Mouse (Mus musculus) CH12.LX (cell line): ENCODE data around the gene Olfr549. TPM values are rescaled to one million over a fixed set of nuclear protein-coding genes. Genes with fewer than 3 reads are reported as not detected.
A peak's percentile ranks its signal among the peaks of the same experiment; 100 is the strongest.

Experiments used
- DNase-seq: peaks from one replicate; pipeline ENCODE4 v3.0.0-alpha.2; 2013; ENCODE audit errors: extremely low read depth
- H3K27ac ChIP-seq: 2 replicates; pipeline ENCODE4 v1.5.1; 2012; ENCODE audit warnings: low read depth, mild to moderate bottlenecking, control low read depth, moderate library complexity; ENCODE audit not compliant: insufficient read depth
- H3K27me3 ChIP-seq: replicated peaks from 2 replicates; pipeline ENCODE3; 2012; ENCODE audit warnings: inconsistent platforms
- H3K36me3 ChIP-seq, 2 experiments: replicated peaks in 1 of 2; 2 replicates each; pipeline versions ENCODE3 to v1.6.1; 2012; ENCODE audit warnings: inconsistent platforms in 1 of 2, low read length in 1 of 2, mild to moderate bottlenecking in 1 of 2, mixed read lengths in 1 of 2, moderate library complexity in 1 of 2; ENCODE audit not compliant: control insufficient read depth in 1 of 2, insufficient read depth in 1 of 2
- H3K4me1 ChIP-seq, 2 experiments: 2 replicates each; pipeline ENCODE4 v1.6.1; 2012; ENCODE audit warnings: inconsistent platforms in 1 of 2, moderate library complexity in 1 of 2; ENCODE audit not compliant: insufficient read depth in 2 of 2, control insufficient read depth in 1 of 2
- H3K4me2 ChIP-seq: 2 replicates; pipeline ENCODE4 v1.6.1; 2012; ENCODE audit warnings: low read depth, mild to moderate bottlenecking, control low read depth; ENCODE audit not compliant: poor library complexity, insufficient read depth, severe bottlenecking
- H3K4me3 ChIP-seq, 3 experiments: fragments of 150-350 bp in 1 of 3; sonication (generic) in 1 of 3; replicated peaks in 1 of 3; 2 replicates each; pipeline versions ENCODE3 to v1.5.1; 2011 to 2012; ENCODE audit warnings: low read depth in 2 of 3, low read length in 2 of 3, mild to moderate bottlenecking in 2 of 3, moderate library complexity in 2 of 3, control low read depth in 1 of 3, improper control_type of control experiment in 1 of 3, inconsistent platforms in 1 of 3, mixed read lengths in 1 of 3; ENCODE audit not compliant: poor library complexity in 1 of 3
- H3K79me2 ChIP-seq: replicated peaks from 2 replicates; pipeline ENCODE4 v1.6.1; 2012; ENCODE audit warnings: mild to moderate bottlenecking, moderate library complexity; ENCODE audit not compliant: control insufficient read depth, poor library complexity, insufficient read depth, severe bottlenecking; ENCODE audit errors: extremely low read depth
- H3K9ac ChIP-seq: 2 replicates; pipeline ENCODE4 v1.6.1; 2012; ENCODE audit warnings: low read depth, mild to moderate bottlenecking, control low read depth, moderate library complexity; ENCODE audit not compliant: insufficient read depth
- H3K9me3 ChIP-seq: replicated peaks from 2 replicates; pipeline ENCODE3; 2012; ENCODE audit warnings: low read length, inconsistent platforms, mixed read lengths
- CTCF ChIP-seq, 2 experiments: IDR thresholded peaks in 1 of 2; conservative IDR thresholded peaks in 1 of 2; 2 replicates each; pipeline ENCODE4 v1.5.1; 2011 to 2012; ENCODE audit warnings: low read depth in 2 of 2, low read length in 2 of 2, improper control_type of control experiment in 1 of 2, inconsistent platforms in 1 of 2, mild to moderate bottlenecking in 1 of 2, moderate library complexity in 1 of 2
- ETS1 ChIP-seq: conservative IDR thresholded peaks from 2 replicates; pipeline ENCODE4 v1.6.1; 2012; ENCODE audit warnings: low read depth, mild to moderate bottlenecking, inconsistent platforms, low read length, improper control_type of control experiment, moderate library complexity
- MAX ChIP-seq: IDR thresholded peaks from 2 replicates; pipeline ENCODE4 v1.6.1; 2011; ENCODE audit warnings: low read length, improper control_type of control experiment
- MEF2A ChIP-seq: IDR thresholded peaks from 2 replicates; pipeline ENCODE4 v1.6.1; 2014; ENCODE audit warnings: low read depth, mild to moderate bottlenecking, inconsistent platforms, low read length, improper control_type of control experiment, borderline replicate concordance
- NELFE ChIP-seq: IDR thresholded peaks from 2 replicates; pipeline ENCODE4 v1.6.1; 2011; ENCODE audit warnings: low read depth, low read length, improper control_type of control experiment
- NRF1 ChIP-seq: IDR thresholded peaks from 2 replicates; pipeline ENCODE4 v1.6.1; 2014; ENCODE audit warnings: low read depth, mild to moderate bottlenecking, inconsistent platforms, low read length, improper control_type of control experiment, moderate library complexity
- PAX5 ChIP-seq: IDR thresholded peaks from 2 replicates; pipeline ENCODE4 v1.6.1; 2012; ENCODE audit warnings: low read length, inconsistent platforms, mixed read lengths
- RAD21 ChIP-seq: IDR thresholded peaks from 2 replicates; pipeline ENCODE4 v1.6.1; 2011; ENCODE audit warnings: low read depth, mild to moderate bottlenecking, low read length, improper control_type of control experiment, moderate library complexity
- RCOR1 ChIP-seq: conservative IDR thresholded peaks from 2 replicates; pipeline ENCODE4 v1.6.1; 2012; ENCODE audit warnings: low read depth, mild to moderate bottlenecking, inconsistent platforms, low read length, improper control_type of control experiment
- SMC3 ChIP-seq: IDR thresholded peaks from 2 replicates; pipeline ENCODE4 v1.6.1; 2011; ENCODE audit warnings: low read depth, low read length, improper control_type of control experiment
- UBTF ChIP-seq: IDR thresholded peaks from 2 replicates; pipeline ENCODE4 v1.6.1; 2012; ENCODE audit warnings: low read depth, mild to moderate bottlenecking, inconsistent platforms, low read length, improper control_type of control experiment, moderate library complexity
- USF1 ChIP-seq: IDR thresholded peaks from 2 replicates; pipeline ENCODE4 v1.6.1; 2014; ENCODE audit warnings: low read depth, mild to moderate bottlenecking, inconsistent platforms, low read length, improper control_type of control experiment
- ZMIZ1 ChIP-seq: IDR thresholded peaks from 2 replicates; pipeline ENCODE4 v1.6.1; 2012; ENCODE audit warnings: low read depth, mild to moderate bottlenecking, inconsistent platforms, low read length, improper control_type of control experiment
- dilution Hi-C: fragments of 300-500 bp; cut with MboI; formaldehyde crosslinking; loops from 2 replicates; pipeline ENCODE4 v1.14.3; 2020; ENCODE audit warnings: low sequenced_read_pairs; ENCODE audit not compliant: extremely low pct_unique_long_range_greater_than_20kb, extremely low pct_ligation_motif_present
- in situ Hi-C: fragments of 300-500 bp; cut with MboI; formaldehyde crosslinking; loops from 3 replicates; pipeline ENCODE4 v1.14.3; 2019; ENCODE audit warnings: low sequenced_read_pairs, low pct_ligation_motif_present, low pct_unique_long_range_greater_than_20kb, mixed read lengths
- polyA plus RNA-seq: library from polyadenylated mRNA; unstranded; fragments of >175 nt; gene quantifications from 2 replicates; pipeline ENCODE4 v1.2.1, GENCODE M21; 2012; ENCODE audit warnings: low read depth; ENCODE audit not compliant: insufficient read length
- total RNA-seq, 2 experiments: library from RNA; depleted of rRNA; stranded (reverse); fragments of 300-350 nt in 1 of 2; fragments of >200 nt in 1 of 2; gene quantifications; 2 replicates each; pipeline ENCODE4 v1.2.3; 2012 to 2014

Olfr549 gene
- total RNA-seq (2012; rRNA removed) (not detected in 2 replicates), total RNA-seq (2014; rRNA removed) (not detected in 2 replicates), polyA plus RNA-seq (not detected in 2 replicates)

DNA sequence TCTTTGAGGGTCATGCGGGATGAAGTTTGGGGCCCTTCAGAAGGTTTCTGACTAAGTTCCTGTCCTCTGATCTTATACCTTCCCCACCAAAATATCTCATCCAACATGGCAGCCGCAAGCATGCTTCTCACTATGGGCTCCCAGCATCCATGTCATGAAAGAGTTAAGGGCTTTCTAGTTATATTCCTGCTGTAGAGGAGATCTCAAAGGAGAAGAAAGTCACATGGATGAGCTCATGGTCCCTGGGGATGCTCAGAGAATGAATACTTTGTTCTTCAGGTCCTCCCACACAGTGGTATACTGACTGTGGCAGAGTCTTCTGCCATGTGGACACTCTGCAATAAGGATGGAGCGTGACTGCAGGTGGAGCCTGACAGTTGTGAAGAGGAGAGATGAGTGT is at the start of gene Olfr549:
Gene Olfr549, plus strand, starts transcription at position 301 of the 400 bp plus-strand sequence.
- Histone ChIP-seq H3K79me2 (no peaks in the 10 kb centered on the region), H3K9ac (no peak within 1 kb of the TSS), H3K4me2 (no peak within 1 kb of the TSS), H3K27me3 (no peaks in the 10 kb centered on the region), H3K36me3 (no peaks in the 10 kb centered on the region), H3K27ac (no peak within 1 kb of the TSS), H3K4me3 (no peak within 1 kb of the TSS), H3K9me3 (no peaks in the 10 kb centered on the region), H3K4me1 (peaks cover 6 to 10% of the 10 kb centered on the region in 2 experiments)
- no peak for DNase-seq
- dilution Hi-C loops: no loop called here
- no peak for TF ChIP-seq ZMIZ1
- no peak for TF ChIP-seq UBTF
- no peak for TF ChIP-seq NELFE
- no peak for TF ChIP-seq RCOR1
- in situ Hi-C loops: no loop called here

DNA sequence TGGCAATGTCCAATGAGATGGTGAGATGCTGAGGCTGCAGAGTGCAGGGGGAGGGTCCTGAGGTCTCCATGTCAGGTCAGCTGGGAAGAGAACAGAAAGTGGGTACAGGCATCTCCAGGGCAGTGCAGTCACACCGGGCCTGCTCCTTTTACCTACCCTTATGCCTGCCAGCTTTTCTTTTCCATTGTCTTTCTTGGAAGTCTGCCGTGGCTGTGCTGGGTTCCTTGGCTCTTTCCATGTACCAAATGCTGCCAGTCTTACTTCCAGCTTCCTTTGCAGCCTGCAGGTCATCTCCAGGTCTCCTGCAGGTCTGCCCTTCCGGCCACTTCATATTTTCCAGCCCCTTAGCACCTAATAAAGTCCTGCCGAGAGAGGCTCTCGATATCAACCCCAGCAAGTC is 47.7 kb upstream of the Olfr549 start:
- no peak for TF ChIP-seq MAX
- TF ChIP-seq ETS1: no peak
- TF ChIP-seq CTCF (conservative IDR thresholded peaks at IDR 0.05 in 1 of 2, IDR thresholded peaks at IDR 0.05 in 1 of 2; ENCODE audit: low read depth in 2 of 2, low read length in 2 of 2): no peak
- TF ChIP-seq NRF1: no peak
- TF ChIP-seq MEF2A: no peak
- no peak for TF ChIP-seq PAX5
- H3K4me3 ChIP-seq: no peak overlapping the region
- H3K9ac ChIP-seq: no peak overlapping the region
- no peak overlapping the region for H3K27ac ChIP-seq
- no peaks in the 10 kb centered on the region for H3K36me3 ChIP-seq
- no peaks in the 10 kb centered on the region for H3K27me3 ChIP-seq
- H3K4me2 ChIP-seq: no peak overlapping the region
- no peak for DNase-seq
- in situ Hi-C loops (loop anchor here (10.0 to 25.0 kb wide), 2 partner anchors 260 to 413 kb away; partner anchors contain the start of genes Olfr560, Olfr561, Olfr571 and Olfr78), dilution Hi-C loops (no loop called here)
- H3K4me1 ChIP-seq: 0 out of 4 replicates have a peak, but pooled peaks cover 0 to 3% of the 10 kb centered on the region in 2 experiments
- no peaks in the 10 kb centered on the region for H3K9me3 ChIP-seq
- no peaks in the 10 kb centered on the region for H3K79me2 ChIP-seq

DNA sequence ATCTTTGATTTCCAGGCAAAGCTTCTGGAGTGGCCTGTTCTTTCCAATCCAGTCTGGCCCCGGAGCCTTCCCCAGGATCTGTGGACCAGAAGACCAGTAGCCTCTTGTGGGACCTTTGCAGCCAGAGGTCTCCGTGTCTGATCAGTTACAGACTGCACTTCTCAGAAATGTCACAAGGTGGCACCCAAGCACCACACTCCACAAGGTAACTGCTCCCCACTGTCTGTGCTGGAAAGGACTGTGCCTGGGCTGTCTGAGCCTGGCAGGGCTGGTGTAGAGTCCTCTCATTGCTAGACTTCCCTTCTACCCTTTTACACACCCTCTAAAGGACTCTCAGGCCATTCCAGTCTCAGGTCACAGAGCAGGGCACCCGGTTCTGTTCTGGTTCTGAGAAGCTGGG is 42.8 kb upstream of the Olfr549 start:
- Histone ChIP-seq H3K4me3 (no peak overlapping the region), H3K27ac (no peak overlapping the region), H3K27me3 (no peaks in the 10 kb centered on the region), H3K9ac (no peak overlapping the region), H3K79me2 (no peaks in the 10 kb centered on the region), H3K9me3 (no peaks in the 10 kb centered on the region), H3K4me1 (no peaks in the 10 kb centered on the region), H3K36me3 (no peaks in the 10 kb centered on the region), H3K4me2 (no peak overlapping the region)
- DNase-seq: peak; percentile 83
- in situ Hi-C loops: loop anchor here (5.0 to 25.0 kb wide), 3 partner anchors 130 to 408 kb away; partner anchors contain the start of genes Olfr554, Olfr560, Olfr561 and Olfr571
- TF ChIP-seq SMC3 (peak; percentile 66), USF1 (no peak), RAD21 (peak; percentile 93), CTCF (conservative IDR thresholded peaks at IDR 0.05 in 1 of 2, IDR thresholded peaks at IDR 0.05 in 1 of 2; ENCODE audit: low read depth in 2 of 2, low read length in 2 of 2) (peak; percentile 72 to 93)
- dilution Hi-C loops: no loop called here
